Mouse (Mus musculus) layer of hippocampus, adult 2 months (tissue): Measurements from ENCODE around the gene Elk3. TPM values are rescaled to one million over a fixed set of nuclear protein-coding genes. Genes with fewer than 3 reads are reported as not detected.

Experiments used
- DNase-seq, 2 experiments: peaks; one replicate each; pipeline ENCODE4 v3.0.0; 2022; ENCODE audit warnings: low spot score in 2 of 2
- H3K27ac ChIP-seq: fragments of 200-600 bp; 2 replicates; pipeline ENCODE4 v1.8.1; 2022
- H3K4me3 ChIP-seq: fragments of 200-600 bp; 2 replicates; pipeline ENCODE4 v1.8.1; 2022; ENCODE audit warnings: mild to moderate bottlenecking
- CTCF ChIP-seq: fragments of 200-600 bp; conservative IDR thresholded peaks from 2 replicates; pipeline ENCODE4 v1.8.1; 2022; ENCODE audit warnings: antibody characterized with exemption, mild to moderate bottlenecking, moderate library complexity
- total RNA-seq, 2 experiments: library from RNA; stranded (reverse); gene quantifications; 2 replicates each; pipeline ENCODE4 v1.2.3; 2021

Gene Elk3
- total RNA-seq, 2 experiments from 2014 or later, result 8.9 to 9.7 TPM

DNA sequence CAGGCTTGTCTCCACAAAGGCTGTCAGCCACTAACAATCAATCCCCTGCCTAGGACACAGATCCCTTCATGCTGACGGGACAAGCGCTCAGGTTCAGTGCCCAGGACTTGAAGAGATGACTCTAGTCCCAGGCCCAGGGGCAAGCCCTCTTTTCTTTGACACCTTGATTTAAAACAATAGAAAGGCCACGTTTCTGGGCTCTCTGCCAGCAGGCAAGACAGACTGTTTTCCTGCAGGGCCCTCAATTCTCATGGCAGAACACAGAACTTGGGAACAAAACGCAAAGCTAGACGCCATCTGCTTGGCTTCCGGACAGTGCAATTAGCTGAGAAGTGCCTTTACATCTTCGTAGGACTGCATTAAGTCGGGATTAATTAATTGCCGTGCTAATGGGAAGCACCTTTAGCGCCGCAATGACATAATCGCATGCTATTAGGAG, 28.4 kb downstream of the Elk3 start:
- H3K4me3 ChIP-seq, result no peak overlapping the region
- no peak for TF ChIP-seq CTCF
- peak overlapping the region; percentile 92 for H3K27ac ChIP-seq
- no peak for DNase-seq

DNA sequence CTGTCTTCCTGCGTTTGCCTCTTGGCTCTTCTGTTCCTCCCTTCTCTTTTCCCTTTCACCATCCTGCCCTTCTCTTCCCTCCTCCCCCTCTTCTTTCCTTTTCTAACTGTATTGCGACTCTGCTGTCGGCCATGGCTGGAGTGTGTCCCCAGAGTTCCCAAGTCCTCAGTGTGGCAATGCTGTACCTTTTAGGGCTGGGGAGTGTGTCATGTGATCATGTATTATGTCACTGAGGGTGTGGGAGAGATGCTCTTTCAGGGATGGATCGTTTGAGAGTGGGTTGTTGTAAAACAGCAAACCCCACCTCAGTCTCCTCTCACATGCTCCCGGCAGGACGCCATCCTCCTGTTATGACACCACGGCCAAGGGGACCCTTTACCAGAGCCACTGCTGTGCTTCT, 29.8 kb downstream of the Elk3 start:
- DNase-seq, result no peak
- H3K27ac ChIP-seq, result peak overlapping the region; percentile 92
- TF ChIP-seq CTCF, result no peak

DNA sequence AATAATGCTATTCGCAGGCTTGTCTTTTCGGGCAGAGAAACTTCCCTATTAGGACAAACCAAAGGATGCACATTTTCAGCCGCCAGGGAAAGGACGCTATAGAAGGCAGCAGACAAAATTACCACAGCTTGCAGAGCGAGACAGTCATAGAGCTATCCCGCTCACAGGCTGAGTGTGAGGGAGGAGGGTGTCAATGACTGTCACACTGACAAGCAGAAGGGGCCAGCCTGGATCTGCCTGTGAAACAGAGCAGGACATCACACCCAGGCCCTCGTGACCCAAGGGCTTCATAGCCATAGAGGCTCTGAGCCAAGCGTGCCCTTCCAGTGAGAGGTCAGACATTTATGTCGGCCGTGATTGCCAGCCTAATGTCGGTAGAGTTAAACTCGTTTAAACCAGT, 30.3 kb downstream of the Elk3 start:
- H3K27ac ChIP-seq, result peak overlapping the region; percentile 92
- peak overlapping the region; percentile 30 for H3K4me3 ChIP-seq
- TF ChIP-seq CTCF, result peak; percentile 30
- DNase-seq, result no peak

More for the DNA sequence above, 29.8 kb downstream of the Elk3 start:
- peak overlapping the region; percentile 30 for H3K4me3 ChIP-seq

DNA sequence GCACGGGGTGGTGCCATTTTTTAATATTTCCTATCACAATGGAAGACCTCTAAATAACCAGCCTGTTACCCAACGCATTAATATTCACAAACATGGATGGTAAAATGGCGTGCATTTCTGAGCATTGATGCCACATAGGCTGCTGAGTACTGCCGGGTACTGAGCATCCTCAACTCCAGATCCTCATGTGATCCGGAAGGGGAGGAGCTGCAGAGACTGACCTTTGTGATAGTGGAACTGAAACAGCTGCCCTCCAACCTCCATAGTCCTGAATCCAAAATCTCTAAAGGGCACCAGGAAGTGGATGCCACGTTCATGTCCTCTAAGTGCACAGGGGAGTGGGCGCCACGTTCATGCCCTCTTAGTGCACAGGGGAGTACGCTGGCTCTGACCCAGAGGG, 31.9 kb downstream of the Elk3 start:
- Histone ChIP-seq H3K27ac (no peak overlapping the region), H3K4me3 (no peak overlapping the region)
- TF ChIP-seq CTCF, result no peak
- DNase-seq, result no peak

DNA sequence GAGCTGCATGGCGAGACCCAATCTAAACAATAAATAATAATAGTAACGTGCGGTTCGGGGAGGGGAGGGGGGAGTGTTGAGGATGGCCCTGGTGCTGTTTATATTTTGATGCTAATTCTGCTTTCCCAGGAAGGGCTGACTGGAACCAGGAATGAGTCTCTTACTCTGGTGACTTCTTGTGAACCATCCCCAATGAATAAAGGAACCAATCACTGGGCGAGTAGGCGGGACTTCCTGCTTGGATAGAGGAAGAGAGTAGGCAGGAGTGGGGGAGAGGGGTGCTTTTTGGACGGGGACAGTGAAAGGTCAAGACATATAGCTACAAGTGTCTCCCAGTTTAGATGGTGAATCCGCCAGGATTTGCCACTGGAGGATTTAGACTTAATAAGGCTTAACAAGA, 32.6 kb downstream of the Elk3 start:
- no peak overlapping the region for H3K4me3 ChIP-seq
- no peak overlapping the region for H3K27ac ChIP-seq
- TF ChIP-seq CTCF, result no peak
- no peak for DNase-seq

DNA sequence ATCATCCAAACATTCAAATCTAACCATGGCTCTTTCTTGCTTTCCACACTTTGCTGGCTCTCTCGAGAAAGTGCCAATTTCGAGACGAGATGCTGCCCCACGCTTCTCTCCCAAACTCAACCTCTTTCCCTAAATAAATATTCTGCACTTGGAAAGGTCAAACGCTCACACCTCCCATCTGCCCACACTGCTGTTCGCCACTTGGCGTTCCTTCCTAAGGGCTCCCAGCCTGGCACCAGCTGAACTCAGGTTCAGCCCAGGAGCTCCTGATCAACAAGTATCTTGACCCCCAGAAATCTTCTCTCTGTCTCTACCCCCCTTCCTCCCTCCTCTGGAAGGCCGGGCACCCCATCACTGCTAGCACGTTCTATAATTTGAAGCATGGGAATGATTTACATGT, 34.1 kb downstream of the Elk3 start:
- TF ChIP-seq CTCF, result no peak
- Histone ChIP-seq H3K4me3 (peak overlapping the region; percentile 36; the same call in 1 of the 2 replicates), H3K27ac (peak overlapping the region; percentile 96)
- DNase-seq, result no peak

DNA sequence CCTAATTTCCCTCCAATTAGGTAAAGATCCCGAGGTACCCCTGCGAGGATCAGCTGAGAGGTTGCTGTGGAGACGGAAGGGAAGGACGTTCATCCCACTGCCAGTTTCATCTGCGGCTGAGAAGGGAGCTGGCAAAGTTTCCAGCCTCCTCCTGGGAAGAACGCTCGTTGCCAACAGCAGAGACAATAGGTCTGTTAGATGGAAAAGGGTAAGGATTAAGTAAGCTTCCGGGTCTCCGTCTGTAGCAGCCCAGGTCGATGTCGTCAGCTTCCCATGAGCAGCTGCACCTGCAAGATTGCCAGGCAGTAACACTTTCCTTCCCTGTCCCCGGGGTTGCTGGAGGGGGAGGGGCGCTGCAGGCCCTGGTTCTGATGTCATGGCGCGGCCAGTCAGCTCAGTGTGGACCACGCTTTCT, 34.6 kb downstream of the Elk3 start:
- TF ChIP-seq CTCF, result no peak

DNA sequence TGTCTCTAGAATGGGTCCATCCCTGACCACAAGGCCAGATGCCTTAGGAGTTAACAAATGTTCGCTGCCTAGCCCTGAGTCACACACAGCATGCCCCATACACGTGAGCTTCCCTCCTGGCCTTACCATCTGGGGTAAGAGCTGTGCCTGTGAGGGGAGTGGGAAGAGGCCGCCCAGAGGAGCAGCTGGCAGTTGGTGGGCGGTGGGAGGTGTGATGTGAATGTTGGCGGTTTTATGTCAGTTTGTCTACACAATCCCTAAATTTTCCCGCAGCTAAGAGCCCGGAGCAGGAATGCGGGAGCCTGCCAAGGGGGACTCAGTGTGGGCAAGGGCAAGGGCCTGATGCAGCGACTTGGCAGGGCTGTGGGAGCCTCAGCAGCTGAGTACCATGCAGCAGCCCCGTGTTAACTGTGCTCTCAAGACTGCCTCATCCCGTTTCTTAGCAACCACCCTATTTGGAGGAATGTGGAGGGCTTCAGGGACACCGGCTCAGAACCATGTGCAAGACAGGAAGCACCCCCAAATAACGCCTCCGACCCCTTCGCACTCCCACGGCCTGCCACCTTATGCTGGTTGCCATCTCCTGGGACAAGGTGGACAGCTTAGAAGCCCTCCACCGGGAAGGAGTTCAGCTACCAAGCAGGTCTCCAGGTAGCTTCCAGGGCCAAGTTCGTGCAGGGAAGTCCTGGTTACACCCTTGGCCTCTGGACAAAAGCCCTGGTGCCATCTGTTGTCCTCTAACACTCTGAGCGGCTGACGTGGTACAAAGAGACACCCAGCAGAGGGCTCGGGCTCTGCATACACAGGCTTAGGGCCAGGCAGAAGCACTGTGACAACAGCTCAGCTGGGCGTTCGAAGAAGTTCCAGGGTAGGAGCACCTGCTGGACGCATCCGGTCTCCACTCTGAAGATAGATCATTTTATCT, 35.5 kb downstream of the Elk3 start:
- peak; percentile 24; the same call in 1 of the 2 replicates for TF ChIP-seq CTCF
- H3K4me3 ChIP-seq, result peak overlapping the region; percentile 36
- DNase-seq, result peak; percentile 91
- peak overlapping the region; percentile 96 for H3K27ac ChIP-seq

More for the DNA sequence above, 34.6 kb downstream of the Elk3 start:
- H3K4me3 ChIP-seq, result peak overlapping the region; percentile 36
- peak overlapping the region; percentile 96 for H3K27ac ChIP-seq
- peak; percentile 79 to 90 for DNase-seq

DNA sequence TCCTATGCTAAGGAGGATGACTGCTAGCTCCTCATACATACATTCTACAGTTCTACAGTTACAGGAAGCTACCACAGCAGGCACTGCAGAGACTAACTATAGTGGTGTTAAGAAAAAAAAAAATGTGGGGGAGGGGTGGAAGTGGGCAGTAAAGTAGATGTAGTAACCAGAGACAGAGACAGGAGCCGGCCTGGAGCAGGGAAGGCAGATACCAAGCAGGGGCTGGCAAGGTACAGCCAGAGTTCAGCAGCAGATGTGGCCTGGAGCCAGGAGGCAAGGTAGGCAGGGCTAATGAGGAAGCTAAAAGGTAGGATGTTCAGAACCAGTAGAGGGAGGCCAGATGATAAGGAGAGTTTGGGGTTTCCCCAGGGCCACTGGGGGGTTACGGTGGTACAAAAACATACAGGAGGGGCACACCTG, 36.6 kb downstream of the Elk3 start:
- H3K4me3 ChIP-seq, result no peak overlapping the region
- peak overlapping the region; percentile 96 for H3K27ac ChIP-seq
- DNase-seq, result no peak
- peak; percentile 13; the same call in 1 of the 2 replicates for TF ChIP-seq CTCF

DNA sequence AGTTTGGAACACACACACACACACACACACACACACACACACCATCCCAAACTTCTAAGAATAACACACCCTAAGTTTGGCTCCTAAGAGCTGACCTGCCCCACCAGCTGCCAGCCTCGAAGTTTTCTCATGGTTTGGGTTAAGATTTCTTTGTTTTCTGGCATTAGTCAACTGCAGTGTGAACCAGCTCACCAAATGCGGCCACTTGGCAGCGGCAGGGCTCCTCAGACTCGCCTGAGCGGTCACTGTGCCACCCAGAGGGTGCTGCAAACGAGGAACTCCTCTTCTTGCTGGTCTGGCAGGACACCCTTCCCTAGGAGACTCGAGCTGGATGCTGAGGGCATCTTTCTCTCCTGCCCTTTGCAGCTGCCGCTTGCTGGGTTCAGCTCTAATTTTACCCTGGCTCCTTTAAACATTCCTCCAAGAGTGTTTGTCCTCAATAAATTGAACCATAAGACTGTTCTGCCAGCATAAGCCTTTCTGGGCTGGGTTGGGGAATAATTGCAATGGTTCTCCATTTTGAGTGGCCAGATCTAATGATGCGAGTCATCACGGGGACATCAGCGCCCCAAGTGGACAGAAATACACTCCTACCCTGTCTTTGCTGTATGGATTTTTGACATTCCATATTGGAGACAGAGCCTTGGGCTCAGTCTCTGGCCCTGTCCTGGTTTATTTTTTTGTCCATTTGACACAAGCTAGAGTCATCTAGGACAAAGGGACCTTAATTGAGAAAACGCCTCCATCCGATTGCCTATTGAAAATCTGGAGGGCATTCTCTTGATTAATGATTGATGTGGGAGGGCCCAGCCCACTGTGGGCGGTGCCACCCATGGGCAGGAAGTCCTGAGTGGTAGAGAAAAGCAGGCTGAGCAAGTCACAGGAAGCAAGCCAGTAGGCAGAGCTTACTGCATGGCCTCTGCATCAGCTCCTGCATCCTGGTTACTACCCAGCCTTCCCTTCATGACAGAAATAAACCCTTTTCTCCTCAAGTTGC, 37.7 kb downstream of the Elk3 start:
- DNase-seq, result no peak
- peak overlapping the region; percentile 96 for H3K27ac ChIP-seq
- TF ChIP-seq CTCF, result peak; percentile 70
- no peak overlapping the region for H3K4me3 ChIP-seq

DNA sequence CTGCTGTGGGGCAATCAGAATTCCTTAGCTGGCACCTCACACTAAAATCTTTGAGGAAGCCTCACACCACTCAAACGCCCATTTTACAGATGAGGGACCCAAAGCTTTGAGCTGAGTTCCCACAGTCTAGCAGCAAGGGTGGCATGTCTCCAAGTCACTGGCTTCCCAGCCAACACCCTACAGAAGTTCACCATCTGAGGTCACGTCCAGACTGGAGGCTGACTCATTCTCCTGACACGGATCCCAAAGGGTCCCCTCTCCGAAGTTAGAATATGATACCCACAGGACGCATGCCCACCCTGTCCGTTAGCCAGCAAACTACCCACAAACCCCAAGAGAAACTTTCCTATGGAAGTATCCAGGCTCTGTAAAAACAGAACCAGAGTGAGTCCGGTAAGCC, 39.1 kb downstream of the Elk3 start:
- TF ChIP-seq CTCF, result no peak
- DNase-seq, result no peak

DNA sequence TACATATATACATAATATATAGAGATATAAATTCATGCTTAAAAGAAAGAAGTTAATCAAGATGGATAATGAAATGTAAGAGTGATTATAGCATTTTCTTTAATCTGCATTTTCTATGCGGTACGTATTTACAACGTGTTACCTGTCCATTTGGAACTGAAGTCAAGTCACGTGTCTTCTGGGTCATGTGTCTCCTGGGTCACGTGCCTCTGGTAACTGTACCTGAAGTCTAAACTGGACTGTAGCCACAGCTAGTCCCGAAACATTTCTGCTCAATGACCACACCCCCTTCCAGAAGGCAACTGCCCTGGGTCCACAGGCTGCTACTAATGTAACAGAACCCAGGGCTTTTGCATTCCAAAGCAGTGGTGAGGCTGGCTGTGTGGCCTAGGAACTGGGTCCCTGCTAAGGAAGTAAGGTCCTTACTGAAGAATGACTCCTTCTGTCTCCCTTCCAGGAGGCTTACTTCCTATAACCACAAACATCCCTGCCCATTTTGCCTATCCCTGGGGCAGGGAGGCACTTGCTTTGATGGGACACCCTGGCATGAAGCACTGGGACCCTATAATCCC, 40.0 kb downstream of the Elk3 start:
- TF ChIP-seq CTCF, result no peak
- no peak for DNase-seq
- Histone ChIP-seq H3K27ac (0 out of 2 replicates have a peak overlapping the region, but pooled peaks have one; percentile 8), H3K4me3 (no peak overlapping the region)

More for the DNA sequence above, 39.1 kb downstream of the Elk3 start:
- Histone ChIP-seq H3K4me3 (no peak overlapping the region), H3K27ac (no peak overlapping the region)

DNA sequence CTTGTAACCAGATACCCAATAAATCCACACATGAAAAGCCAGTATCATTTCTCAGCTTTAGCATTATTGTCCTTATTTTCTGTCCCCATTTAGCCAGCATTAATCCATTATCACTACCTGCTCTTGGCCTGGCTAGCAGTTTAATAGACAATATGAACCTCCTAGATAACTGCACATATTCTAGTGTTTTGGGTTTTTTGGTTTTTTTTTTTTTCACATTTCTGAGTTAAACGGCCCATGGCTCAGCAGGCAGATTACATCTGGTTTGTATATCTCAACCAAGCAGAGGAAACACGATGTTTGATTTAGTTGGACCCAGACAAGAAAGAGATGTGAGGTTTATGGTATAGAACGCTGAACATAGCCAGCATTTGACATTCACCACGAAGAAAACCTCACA, 41.2 kb downstream of the Elk3 start:
- H3K4me3 ChIP-seq, result no peak overlapping the region
- no peak for DNase-seq
- H3K27ac ChIP-seq, result peak overlapping the region; percentile 78; the same call in 1 of the 2 replicates
- TF ChIP-seq CTCF, result no peak
